Mouse (Mus musculus) lung, embryonic 14.5 days (tissue): ENCODE measurements around the gene Nfyc. TPM values are rescaled to one million over a fixed set of nuclear protein-coding genes. Genes with fewer than 3 reads are reported as not detected.

Experiments
- ATAC-seq: fragments of 200-750 bp; cut with Nextera tagmentation; 2 replicates; pipeline ENCODE4 v1.8.0; 2017; ENCODE audit warnings: mild to moderate bottlenecking, moderate TSS enrichment, moderate library complexity; ENCODE audit not compliant: insufficient read depth
- DNase-seq: peaks from one replicate; pipeline ENCODE4 v3.0.0-alpha.2; 2015
- H3K27ac ChIP-seq: fragments of 300-500 bp; sonication (generic); 2 replicates; pipeline ENCODE4 v1.5.1; 2014; ENCODE audit warnings: low read depth, mild to moderate bottlenecking, moderate library complexity
- H3K27me3 ChIP-seq: fragments of 300-500 bp; sonication (generic); 2 replicates; pipeline ENCODE4 v1.6.1; 2014; ENCODE audit warnings: low read length, control low read depth; ENCODE audit not compliant: insufficient read depth
- H3K36me3 ChIP-seq: fragments of 300-500 bp; sonication (generic); 2 replicates; pipeline ENCODE4 v1.6.1; 2014; ENCODE audit warnings: control low read depth; ENCODE audit not compliant: insufficient read depth
- H3K4me1 ChIP-seq: fragments of 300-500 bp; sonication (generic); 2 replicates; pipeline ENCODE4 v1.6.1; 2014; ENCODE audit warnings: antibody characterized with exemption, control low read depth; ENCODE audit not compliant: insufficient read depth
- H3K4me2 ChIP-seq: fragments of 300-500 bp; sonication (generic); 2 replicates; pipeline ENCODE4 v1.6.1; 2014; ENCODE audit warnings: mild to moderate bottlenecking
- H3K4me3 ChIP-seq: fragments of 300-500 bp; sonication (generic); 2 replicates; pipeline ENCODE4 v1.5.1; 2014; ENCODE audit warnings: low read depth, low read length
- H3K9ac ChIP-seq: fragments of 300-500 bp; sonication (generic); 2 replicates; pipeline ENCODE4 v1.6.1; 2014
- H3K9me3 ChIP-seq: fragments of 300-500 bp; sonication (generic); 2 replicates; pipeline ENCODE4 v1.6.1; 2016; ENCODE audit warnings: low read depth, low read length, control low read depth
- CTCF ChIP-seq: IDR thresholded peaks from 2 replicates; pipeline ENCODE4 v1.5.1; 2016; ENCODE audit warnings: antibody characterized with exemption, low read depth
- WGBS: fragments of 180-500 bp; shearing (Covaris S2); extraction: QIAGEN DNeasy Blood & Tissue Kit; methylation state at CpG from one replicate; pipeline ENCODE4 v1.1.7; 2014; 5-methylcytosine and 5-hydroxymethylcytosine counted together
- polyA plus RNA-seq: library from polyadenylated mRNA; unstranded; fragments of >200 nt; fragmentation: Nextera tagmentation; extraction: Ambion mirVana; gene quantifications from 2 replicates; pipeline ENCODE4 v1.2.1, GENCODE M21; 2014

The Nfyc gene
- polyA plus RNA-seq, 1 experiment from 2014 or later: 114 TPM

DNA sequence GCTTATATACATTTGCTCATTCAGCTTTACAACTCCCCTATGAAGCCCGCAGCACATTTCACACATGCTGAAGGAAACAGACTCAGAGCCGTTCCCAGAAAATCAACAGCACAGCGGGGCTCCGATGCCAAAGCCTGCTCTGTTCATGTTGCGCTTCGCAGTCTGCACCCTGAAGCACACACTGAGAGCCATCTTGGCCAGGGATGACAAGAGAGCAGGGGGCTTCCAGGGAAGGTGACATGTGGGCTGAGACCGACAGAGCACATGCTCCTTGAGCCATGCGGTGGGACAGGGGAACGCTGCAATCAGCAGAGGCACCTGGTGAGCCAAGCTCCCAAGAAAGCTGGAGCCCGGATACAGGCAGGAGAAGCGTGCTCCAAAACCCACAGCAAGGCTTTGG, 18.1 kb upstream of the Nfyc start:
- Histone ChIP-seq H3K9ac (no peak overlapping the region), H3K4me3 (no peak overlapping the region), H3K27me3 (peaks cover 2% of the 10 kb centered on the region; the same call in 1 of the 2 replicates), H3K4me2 (no peak overlapping the region), H3K9me3 (no peaks in the 10 kb centered on the region), H3K27ac (no peak overlapping the region), H3K36me3 (no peaks in the 10 kb centered on the region), H3K4me1 (no peaks in the 10 kb centered on the region)
- no peak for TF ChIP-seq CTCF
- 60% methylated on average over 11 of the region's 11 CpGs for WGBS
- no peak for ATAC-seq
- DNase-seq: no peak

DNA sequence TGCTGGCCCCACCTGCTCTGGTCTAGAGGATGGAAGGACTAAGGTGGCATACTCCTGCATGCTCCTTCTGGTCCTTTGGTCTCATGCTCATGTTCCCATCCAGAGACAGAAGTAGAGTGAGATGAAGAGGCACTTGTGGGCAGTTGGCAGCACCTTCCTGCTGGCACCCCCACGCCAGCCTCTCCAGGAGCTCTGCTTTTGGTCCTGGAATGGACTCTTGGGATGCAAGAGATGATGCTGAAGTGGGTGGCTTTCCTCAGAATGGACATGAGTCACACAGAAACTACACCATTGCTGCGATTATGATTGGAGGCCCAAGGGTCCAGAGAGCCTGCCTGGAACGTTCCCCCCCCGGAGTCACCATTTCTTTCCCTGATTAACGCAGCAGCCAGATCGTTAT, 17.5 kb upstream of the Nfyc start:
- no peaks in the 10 kb centered on the region for H3K4me1 ChIP-seq
- WGBS: 70% methylated on average over 6 of the region's 6 CpGs
- no peak for ATAC-seq
- no peak overlapping the region for H3K27ac ChIP-seq
- no peak for TF ChIP-seq CTCF
- H3K4me3 ChIP-seq: no peak overlapping the region
- H3K4me2 ChIP-seq: no peak overlapping the region
- H3K27me3 ChIP-seq: no peaks in the 10 kb centered on the region
- no peak overlapping the region for H3K9ac ChIP-seq
- no peak for DNase-seq
- no peaks in the 10 kb centered on the region for H3K36me3 ChIP-seq
- H3K9me3 ChIP-seq: no peaks in the 10 kb centered on the region

DNA sequence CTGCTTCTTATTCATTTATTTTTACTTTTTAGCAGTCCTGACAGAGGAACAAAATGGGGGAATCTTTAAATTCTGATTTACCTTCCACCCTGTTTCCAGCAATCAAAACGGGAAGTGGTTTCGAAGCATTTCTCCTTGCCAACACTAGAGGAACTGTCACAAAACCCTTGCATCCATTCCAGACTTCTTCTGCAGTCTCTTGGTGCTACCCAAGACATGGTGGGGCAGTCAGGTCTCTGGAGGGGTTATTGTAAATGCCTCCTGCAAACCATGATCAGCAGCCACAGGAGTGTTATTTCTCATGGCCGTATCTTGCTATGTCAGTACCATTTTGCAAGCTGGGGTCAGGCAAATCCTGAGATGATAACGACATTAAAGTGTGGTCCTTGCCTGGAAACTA, 13.7 kb upstream of the Nfyc start:
- Histone ChIP-seq H3K9me3 (no peaks in the 10 kb centered on the region), H3K4me3 (no peak overlapping the region)

DNA sequence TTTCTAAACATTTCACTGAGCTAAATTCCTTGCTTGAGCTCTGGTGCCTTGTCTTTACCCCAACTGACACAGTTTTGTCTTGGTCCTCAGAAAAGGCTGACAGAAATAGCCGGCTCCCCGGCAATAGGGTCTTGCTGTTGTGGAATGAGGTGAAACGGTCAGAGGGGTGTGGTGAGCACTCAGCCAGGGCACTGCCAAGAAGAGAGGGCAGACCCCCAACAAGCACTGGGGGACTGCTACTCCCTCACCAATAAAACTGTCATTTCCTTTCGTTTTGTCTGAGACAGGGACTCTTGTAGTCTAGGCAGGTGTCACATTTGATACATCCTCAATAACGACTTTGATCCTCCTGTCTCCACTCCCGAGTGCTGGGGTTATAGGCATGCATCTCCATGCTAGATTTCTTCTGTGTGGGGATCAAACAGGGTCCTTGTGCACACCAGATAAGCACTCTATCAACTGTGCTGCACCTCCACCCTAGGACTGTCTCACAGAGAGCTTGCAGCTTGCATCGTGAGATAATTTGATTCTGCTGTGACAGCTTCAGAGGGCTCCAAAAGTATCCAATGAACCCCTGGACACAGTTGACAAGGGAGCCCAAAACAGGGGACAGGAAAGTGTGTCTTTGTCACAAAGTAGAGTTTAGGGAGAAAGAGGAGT, 13.2 kb upstream of the Nfyc start:
- ATAC-seq (no peak), DNase-seq (no peak)
- WGBS: 45% methylated on average over 7 of the region's 7 CpGs
- Histone ChIP-seq H3K4me1 (no peaks in the 10 kb centered on the region), H3K9me3 (no peaks in the 10 kb centered on the region), H3K27me3 (no peaks in the 10 kb centered on the region), H3K4me3 (no peak overlapping the region), H3K27ac (no peak overlapping the region), H3K9ac (no peak overlapping the region), H3K36me3 (no peaks in the 10 kb centered on the region), H3K4me2 (no peak overlapping the region)
- no peak for TF ChIP-seq CTCF

More for the DNA sequence above, 13.7 kb upstream of the Nfyc start:
- Histone ChIP-seq H3K9ac (no peak overlapping the region), H3K36me3 (no peaks in the 10 kb centered on the region), H3K27me3 (no peaks in the 10 kb centered on the region), H3K27ac (no peak overlapping the region), H3K4me1 (no peaks in the 10 kb centered on the region), H3K4me2 (no peak overlapping the region)
- no peak for DNase-seq
- ATAC-seq: no peak
- no peak for TF ChIP-seq CTCF
- 68% methylated on average over 4 of the region's 4 CpGs for WGBS

DNA sequence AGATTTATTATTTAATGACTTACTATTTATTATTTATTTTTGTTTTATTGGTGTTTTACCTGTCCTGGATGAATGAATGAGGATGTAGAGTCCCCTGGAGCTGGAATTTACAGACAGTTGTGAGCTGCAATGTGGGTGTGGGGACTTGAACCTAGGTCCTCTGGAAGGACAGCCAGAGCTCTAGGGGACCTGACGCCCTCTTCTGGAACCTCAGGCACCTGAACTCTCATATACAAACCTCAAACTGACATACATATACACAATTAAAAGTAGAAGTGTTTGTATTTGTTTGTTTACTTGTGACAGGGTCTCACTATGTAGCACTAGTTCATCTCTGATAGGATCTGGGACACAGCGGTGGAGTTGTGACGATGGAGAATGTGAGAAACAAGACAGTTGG, 10.0 kb upstream of the Nfyc start:
- no peaks in the 10 kb centered on the region for H3K36me3 ChIP-seq
- no peak for ATAC-seq
- H3K9me3 ChIP-seq: no peaks in the 10 kb centered on the region
- H3K27me3 ChIP-seq: no peaks in the 10 kb centered on the region
- DNase-seq: no peak
- no peak overlapping the region for H3K27ac ChIP-seq
- H3K9ac ChIP-seq: no peak overlapping the region
- no peak for TF ChIP-seq CTCF
- 78% methylated on average over 3 of the region's 3 CpGs for WGBS
- H3K4me2 ChIP-seq: no peak overlapping the region
- H3K4me3 ChIP-seq: no peak overlapping the region
- H3K4me1 ChIP-seq: no peaks in the 10 kb centered on the region

DNA sequence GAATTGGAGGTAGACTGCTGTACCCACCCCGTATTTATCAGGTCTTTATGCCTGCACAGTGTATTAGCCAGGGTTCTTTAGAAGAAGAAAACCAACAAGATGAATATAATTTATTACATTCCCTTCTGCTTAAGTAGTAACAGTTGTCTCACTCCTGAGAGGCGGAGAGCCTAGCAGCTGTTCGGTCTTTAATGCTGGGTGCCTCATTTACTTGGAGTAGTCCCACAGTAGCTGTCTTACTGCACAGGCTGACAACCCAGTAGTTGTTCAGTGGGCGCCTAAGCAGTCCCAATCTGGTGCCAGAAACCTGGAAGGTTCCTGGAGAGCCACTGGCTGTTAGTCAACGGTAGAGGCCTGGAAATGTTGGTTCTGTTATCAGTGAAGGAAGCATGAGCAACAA, 605 bp downstream of the Nfyc start:
- H3K27me3 ChIP-seq: no peaks in the 10 kb centered on the region
- no peak for DNase-seq
- 66% methylated on average over 5 of the region's 5 CpGs for WGBS
- no peak for ATAC-seq
- H3K9ac ChIP-seq: no peak overlapping the region
- H3K9me3 ChIP-seq: no peaks in the 10 kb centered on the region
- H3K4me1 ChIP-seq: no peaks in the 10 kb centered on the region
- H3K4me3 ChIP-seq: no peak overlapping the region
- no peak overlapping the region for H3K4me2 ChIP-seq
- H3K27ac ChIP-seq: no peak overlapping the region
- H3K36me3 ChIP-seq: no peaks in the 10 kb centered on the region
- no peak for TF ChIP-seq CTCF

DNA sequence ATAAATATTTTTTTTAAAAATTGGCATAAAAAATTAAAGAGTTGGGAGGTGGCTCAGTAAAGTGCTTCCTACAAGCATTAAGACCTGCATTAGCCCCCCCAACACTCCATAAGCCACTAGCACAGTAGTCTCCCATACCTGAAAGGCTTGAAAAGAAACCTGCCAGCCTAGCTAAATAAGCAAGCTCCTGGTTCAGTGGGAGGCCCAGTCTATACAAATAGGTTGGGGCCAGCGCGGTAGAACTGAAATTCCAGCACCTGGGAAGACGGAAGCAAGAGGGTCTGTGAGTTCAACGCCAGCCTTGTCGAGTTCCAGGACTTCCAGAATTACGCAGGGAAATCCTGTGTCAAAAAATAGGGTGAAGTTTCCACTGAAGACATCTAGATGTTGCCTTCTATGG, 5.0 kb downstream of the Nfyc start:
- DNase-seq (no peak), ATAC-seq (no peak)
- H3K36me3 ChIP-seq: no peaks in the 10 kb centered on the region
- H3K9ac ChIP-seq: no peak overlapping the region
- 81% methylated on average over 6 of the region's 6 CpGs for WGBS
- peak overlapping the region; percentile 100 for H3K27ac ChIP-seq
- no peaks in the 10 kb centered on the region for H3K27me3 ChIP-seq
- no peak for TF ChIP-seq CTCF
- H3K4me2 ChIP-seq: peak overlapping the region; percentile 88
- H3K9me3 ChIP-seq: no peaks in the 10 kb centered on the region
- H3K4me3 ChIP-seq: peak overlapping the region; percentile 77
- H3K4me1 ChIP-seq: peaks cover 8% of the 10 kb centered on the region; the same call in 1 of the 2 replicates
